Mouse (Mus musculus) naive thymus-derived CD4-positive, alpha-beta T cell, adult 5 months (primary cell): ENCODE data around the gene Ttc25. TPM values are rescaled to one million over a fixed set of nuclear protein-coding genes. Genes with fewer than 3 reads are reported as not detected.

Experiments
- polyA plus RNA-seq: library from polyadenylated mRNA; unstranded; fragments of 100-300 nt; shearing (Covaris generic); gene quantifications from one replicate; pipeline ENCODE4 v1.2.1, GENCODE M21; 2017

Ttc25 gene
- 0.16 TPM for polyA plus RNA-seq

DNA sequence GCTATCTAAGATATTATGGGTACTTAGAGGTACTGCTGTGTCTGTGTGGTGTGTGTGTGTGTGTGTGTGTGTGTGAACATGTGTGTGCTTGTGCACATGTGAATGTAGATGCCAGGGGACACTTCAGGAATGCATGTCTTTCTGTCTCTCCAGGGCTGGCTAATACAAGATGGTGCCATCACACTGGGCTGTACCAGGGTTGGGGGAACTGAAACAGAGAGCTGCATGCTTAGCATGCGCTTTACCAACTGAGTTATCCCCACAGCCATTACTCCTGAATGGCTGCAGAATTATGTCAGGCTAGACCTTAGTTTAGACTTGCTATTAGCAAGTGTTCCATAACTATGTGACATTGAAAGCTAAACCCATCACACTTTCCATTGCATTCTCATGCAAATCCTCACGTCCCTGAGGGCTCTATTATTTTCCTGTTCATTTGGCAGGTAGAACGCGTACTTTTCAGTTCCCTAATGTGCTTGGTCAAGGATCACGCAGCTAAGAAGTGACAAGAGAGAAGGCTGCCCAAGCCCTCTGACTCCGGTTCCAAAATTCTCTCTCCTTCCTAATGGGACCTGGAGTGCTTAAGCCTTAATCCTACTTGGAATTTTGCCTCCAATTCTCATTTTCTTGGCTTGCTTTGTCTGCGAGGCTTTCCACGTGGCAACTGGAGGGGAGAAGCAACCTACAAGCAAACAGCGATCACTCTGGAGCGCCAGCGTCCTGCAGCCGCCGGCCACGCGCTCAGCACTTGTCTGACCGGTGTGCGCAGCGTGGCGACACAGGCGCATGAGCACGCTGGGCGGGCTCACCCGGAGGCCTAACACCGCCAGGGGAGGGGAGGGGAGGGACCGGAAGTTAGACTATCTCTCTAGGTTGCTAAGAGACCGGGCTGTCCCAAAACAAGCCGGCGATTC lies at the start of gene Ttc25:
TSS of gene Ttc25 (plus strand) at position 776 of the 914 bp plus-strand sequence.

DNA sequence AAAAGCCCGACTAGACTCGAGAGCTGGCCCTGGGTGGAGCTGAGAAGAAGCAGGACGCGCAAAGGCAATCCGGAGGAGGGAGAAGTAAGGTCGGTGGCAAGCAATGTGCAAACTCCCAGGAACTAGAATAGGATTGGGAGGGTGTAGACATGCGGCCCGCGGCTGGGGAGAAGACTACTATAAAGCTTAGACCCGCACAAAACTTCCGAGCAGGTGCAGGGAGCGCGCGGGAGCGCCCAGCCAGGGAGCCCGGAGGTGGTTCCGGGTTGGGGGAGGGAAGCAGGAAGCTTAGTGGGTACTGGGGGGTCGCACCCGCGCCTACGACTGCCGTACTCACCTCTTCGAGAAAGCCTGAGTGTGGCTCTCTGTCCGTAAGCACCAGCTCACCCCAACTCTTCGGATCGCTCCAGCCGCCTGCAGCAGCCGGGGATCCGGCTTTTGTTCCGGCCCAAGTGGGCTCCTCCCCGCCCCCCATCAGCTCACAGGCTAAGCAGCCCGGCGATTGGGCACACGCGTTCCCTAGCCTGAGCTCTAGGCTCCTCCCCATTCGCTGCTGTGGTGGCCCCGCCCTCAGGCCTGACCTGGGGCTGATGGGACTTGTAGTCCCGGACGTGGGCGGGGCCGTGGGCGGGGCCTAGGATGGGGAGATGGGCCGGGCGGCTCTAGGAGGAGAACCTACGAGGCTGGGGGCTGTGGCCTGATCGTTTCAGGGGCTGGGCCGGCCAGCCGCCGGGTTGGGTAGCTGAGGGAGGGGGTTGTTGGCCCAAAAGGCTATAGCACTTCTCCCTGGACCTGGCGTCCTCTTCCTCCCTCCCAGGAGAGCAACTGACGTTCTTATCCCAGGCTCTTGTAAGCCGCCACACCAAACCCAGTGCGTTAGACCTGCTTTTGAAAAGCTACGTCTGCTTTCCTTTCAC lies 17.7 kb upstream of the Ttc25 start, which contains the start of gene Acly:
TSS of gene Acly (minus strand) at position 543 of the 917 bp plus-strand sequence.

DNA sequence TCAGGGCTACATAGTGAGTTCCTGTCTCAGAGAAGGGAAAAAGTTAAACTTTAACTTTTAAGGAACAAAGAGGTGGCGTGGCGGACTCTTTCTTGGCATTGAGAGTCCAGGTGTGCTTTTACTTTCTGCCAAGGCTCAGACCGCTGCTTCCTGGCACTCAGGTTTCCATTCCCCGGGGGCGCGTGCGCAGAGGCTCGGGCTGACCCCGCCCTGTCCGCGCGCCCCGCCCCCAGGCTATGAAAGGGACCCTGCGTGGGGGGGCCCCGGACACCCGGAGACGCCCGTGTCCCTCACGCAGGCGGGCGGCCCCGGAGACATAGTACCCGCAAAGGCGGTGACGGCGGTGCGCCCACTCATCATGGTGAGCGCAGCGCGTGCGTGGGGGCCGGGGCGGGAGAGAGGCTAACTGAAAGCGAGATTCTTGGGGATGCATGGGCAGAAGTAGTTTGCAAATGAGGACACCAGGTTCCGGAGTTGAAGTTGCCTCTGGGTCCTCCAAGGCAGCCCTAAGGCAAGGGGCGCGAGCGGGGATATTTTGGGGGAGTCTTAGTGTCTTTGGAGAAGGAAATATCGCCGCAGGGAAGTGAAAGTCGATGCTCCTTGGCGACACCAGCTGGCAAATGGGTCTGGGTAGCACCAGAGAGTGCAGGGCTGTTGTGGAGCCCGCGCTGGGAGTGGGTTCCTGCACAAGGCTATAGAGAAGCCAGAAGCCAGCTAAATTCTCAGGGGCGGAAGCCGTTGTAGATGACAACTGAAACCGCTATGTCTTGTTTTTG lies 29.5 kb downstream of the Ttc25 start, which contains the start of gene Cnp:
TSS of gene Cnp (plus strand) at position 197 of the 776 bp plus-strand sequence.

DNA sequence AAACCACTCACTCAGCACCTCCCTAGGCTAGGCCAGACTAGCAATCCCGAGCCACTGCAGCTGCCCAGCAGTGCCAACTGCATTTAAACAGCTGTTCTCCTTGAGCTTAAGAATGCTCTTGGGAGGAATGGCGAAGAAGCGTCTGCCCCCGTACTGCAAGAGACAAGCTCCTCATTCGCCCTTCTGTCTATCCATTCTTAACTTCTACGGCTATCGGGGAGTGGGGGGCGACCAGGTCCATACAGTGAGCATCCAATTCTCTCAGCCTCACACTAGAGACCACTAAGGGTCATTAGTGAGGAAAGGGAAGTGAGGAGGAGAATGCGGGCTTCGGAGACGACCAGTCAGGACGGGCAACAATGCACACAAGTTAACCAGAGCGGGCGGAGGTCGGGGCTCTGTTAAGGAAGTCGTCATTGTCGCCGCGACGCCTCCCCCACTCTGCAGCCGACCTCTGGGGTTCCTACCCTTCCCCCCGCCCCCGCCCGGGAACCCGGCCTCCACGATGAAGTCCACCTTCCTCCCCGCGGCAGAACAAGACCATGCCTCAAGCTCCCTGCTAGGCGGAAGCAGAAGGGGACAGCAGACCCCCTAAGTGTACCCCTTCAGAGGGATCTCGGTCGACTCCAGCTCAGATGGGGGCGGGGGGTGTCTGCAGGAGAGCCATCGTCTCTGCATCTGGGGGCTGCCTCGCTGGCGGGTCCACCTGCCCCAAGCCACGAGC lies 73.5 kb downstream of the Ttc25 start, which contains the start of gene Nkiras2:
TSS of gene Nkiras2 (plus strand) at position 484 of the 724 bp plus-strand sequence.

DNA sequence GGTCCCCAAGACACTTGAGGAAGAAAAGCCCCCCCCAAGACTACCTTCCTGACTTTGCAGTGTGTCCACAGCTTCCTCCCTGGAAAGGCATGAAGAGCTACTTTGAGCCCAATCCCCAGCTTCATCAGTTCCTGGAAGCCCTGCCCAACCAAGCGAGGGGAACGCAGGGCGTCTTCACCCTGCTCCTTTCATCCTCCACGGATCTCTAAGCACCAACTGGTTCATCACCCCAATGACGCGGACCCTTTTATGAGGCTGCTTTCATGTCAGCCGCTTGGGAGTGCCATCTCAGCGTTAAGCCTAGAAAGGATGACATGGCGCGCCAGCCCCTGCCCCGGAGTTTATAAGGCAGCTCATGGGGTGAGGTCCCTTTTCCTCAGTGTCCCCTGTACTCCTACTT lies 74.6 kb downstream of the Ttc25 start, which contains the start of gene Dnajc7:
TSS of gene Dnajc7 (minus strand) at position 187 of the 400 bp plus-strand sequence.

Other genes starting within 250 kb of the Ttc25 start
- gene Eif1, start 225.7 kb upstream of the Ttc25 start, polyA plus RNA-seq, result 4,878 TPM
- gene Gast, start 211.2 kb upstream of the Ttc25 start, polyA plus RNA-seq, result not detected
- gene Hap1, start 189.5 kb upstream of the Ttc25 start, polyA plus RNA-seq, result not detected
- gene Jup, start 147.8 kb upstream of the Ttc25 start, polyA plus RNA-seq, result 7.5 TPM
- not detected for gene P3h4, start 130.8 kb upstream of the Ttc25 start, polyA plus RNA-seq
- not detected for gene Fkbp10, start 129.9 kb upstream of the Ttc25 start, polyA plus RNA-seq
- 116 TPM for gene Nt5c3b, start 103.8 kb upstream of the Ttc25 start, polyA plus RNA-seq
- not detected for gene Klhl10, start 103.7 kb upstream of the Ttc25 start, polyA plus RNA-seq
- gene Klhl11, start 72.9 kb upstream of the Ttc25 start, polyA plus RNA-seq, result 7.8 TPM
- 165 TPM for gene Acly, start 17.6 kb upstream of the Ttc25 start, polyA plus RNA-seq
- gene Cnp, start 29.3 kb downstream of the Ttc25 start, polyA plus RNA-seq, result 156 TPM
- 12.4 TPM for gene Nkiras2, start 73.6 kb downstream of the Ttc25 start, polyA plus RNA-seq
- 631 TPM for gene Dnajc7, start 74.6 kb downstream of the Ttc25 start, polyA plus RNA-seq
- not detected for gene Zfp385c, start 146.8 kb downstream of the Ttc25 start, polyA plus RNA-seq
- gene Dhx58, start 158.7 kb downstream of the Ttc25 start, polyA plus RNA-seq, result 11.2 TPM
- 55.9 TPM for gene Kat2a, start 166.9 kb downstream of the Ttc25 start, polyA plus RNA-seq
- not detected for gene Hspb9, start 168.2 kb downstream of the Ttc25 start, polyA plus RNA-seq
- gene Rab5c, start 192.6 kb downstream of the Ttc25 start, polyA plus RNA-seq, result 28.8 TPM
- gene Kcnh4, start 214.3 kb downstream of the Ttc25 start, polyA plus RNA-seq, result 0.24 TPM
- gene Hcrt, start 217.3 kb downstream of the Ttc25 start, polyA plus RNA-seq, result not detected
- gene Ghdc, start 225.3 kb downstream of the Ttc25 start, polyA plus RNA-seq, result 3.2 TPM